Mouse (Mus musculus) cerebellum, adult 11-12 months (tissue): ENCODE results near the gene Togaram1.

Experiments used
- DNase-seq: peaks from one replicate; pipeline ENCODE4 v3.0.0; 2022

Togaram1 gene

GRCm38 (mm10) chr12:64965124-64966026 is at the start of gene Togaram1, which contains the start of gene Klhl28:
Gene Togaram1, plus strand, starts transcription at chr12:64965804.
Gene Klhl28, minus strand, starts transcription at chr12:64965534.
- DNase-seq, result peak; percentile 98

GRCm38 (mm10) chr12:64916735-64917134 is 48.9 kb upstream of the Togaram1 start:
- DNase-seq, result no peak

- DNase-seq, result peak; percentile 95
Observed at GRCm38 (mm10) chr12:64917578-64918471, 47.8 kb upstream of the Togaram1 start, which contains the start of gene Gm527. Gene Gm527, plus strand, starts transcription at chr12:64917906.

GRCm38 (mm10) chr12:64937493-64937892 is 28.1 kb upstream of the Togaram1 start:
- no peak for DNase-seq

DNA sequence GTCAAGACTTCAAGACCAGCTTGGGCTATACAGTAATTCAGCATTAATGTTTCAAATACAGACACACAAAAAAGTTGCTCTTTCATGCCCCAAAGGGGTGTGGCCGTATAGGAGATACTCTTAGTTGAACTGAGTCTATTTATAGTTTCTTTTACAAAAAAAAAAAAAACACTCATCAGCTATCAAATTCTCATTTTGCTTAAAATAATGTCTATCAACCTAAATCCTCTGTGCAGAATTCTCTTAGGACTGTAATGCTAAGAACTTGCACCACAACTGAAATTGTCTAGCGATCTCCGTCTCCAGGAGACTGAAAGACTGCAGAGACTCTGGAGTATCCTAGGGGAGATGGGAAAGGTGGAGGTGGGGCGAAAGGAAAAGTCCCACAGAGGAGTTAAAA is 1.0 kb upstream of the Togaram1 start:
- no peak for DNase-seq

DNA sequence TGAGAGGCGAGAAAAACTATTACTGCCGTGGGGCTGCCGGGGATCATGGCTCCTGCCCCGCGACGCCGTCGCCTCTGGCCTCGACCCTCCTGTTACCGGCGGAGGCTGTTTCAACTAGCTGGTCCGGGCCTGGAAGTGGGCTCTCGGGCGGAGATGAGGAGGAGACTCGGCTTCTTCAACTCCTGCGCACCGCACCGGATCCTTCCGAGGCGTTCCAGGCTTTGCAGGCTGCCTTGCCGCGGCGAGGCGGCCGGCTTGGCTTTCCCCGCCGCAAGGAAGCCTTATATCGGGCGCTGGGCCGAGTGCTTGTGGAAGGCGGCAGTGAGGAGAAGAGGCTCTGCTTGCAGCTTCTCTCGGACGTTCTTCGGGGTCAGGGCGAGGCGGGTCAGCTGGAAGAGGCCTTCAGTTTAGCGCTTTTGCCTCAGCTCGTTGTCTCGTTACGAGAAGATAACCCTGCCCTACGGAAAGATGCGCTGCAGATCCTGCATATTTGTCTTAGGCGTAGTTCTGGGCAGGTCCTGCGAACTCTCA is 562 bp downstream of the Togaram1 start:
- peak; percentile 61 for DNase-seq

- no peak for DNase-seq
Observed at GRCm38 (mm10) chr12:64966652-64967435, 1.2 kb downstream of the Togaram1 start.

DNA sequence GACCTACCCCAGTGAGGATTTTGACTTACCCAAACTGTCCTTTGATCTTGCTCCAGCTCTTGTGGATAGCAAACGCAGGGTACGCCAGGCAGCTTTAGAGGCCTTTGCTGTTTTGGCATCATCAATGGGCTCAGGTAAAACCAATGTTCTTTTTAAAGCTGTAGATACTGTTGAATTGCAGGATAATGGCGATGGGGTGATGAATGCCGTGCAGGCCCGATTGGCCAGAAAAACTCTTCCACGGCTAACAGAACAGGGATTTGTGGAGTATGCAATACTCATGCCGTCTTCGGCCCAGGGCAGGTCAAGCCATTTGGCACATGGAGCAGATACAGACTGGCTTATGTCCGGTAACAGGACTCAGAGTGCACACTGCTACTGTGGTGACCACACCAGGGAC is 1.9 kb downstream of the Togaram1 start:
- peak; percentile 16 for DNase-seq

GRCm38 (mm10) chr12:64968067-64968466 is 2.5 kb downstream of the Togaram1 start:
- no peak for DNase-seq

DNA sequence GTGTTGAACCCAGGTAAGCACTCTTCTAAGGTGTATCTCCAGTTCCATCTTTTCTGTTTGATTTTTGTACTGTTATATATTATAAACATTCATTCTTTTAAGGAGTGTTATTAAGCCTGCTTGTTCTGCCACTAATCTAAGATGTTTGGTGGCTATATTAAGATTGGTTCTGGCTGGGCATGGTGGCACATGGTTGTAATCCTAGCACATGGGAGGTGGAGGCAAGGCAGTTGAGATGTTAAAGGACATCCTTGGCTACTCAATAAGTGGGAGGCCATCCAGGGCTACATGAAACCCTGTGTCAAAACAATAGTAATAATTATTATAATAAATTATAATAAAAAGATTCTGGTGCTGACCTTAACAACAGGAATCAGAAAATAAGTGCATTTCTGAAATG is 5.8 kb downstream of the Togaram1 start:
- DNase-seq, result no peak

DNA sequence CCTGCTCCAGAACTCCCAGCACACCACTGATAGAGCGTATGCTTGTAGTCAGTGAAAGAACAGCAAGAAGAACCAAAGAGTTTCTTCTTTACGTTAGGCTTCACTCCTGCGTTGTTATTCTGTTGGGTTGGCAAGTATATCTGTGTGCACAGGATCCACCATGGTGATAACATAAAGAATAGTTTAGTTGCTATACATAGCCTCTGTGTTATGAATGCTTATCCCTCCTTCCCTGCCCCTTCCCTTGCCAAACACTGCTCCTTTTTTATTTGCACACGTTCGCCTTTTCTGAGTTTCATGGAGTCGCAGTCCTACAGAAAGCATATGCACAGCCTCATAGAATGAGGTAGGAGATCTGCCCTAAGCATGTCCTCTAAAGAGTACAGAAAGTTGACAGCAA is 6.5 kb downstream of the Togaram1 start:
- no peak for DNase-seq

- DNase-seq, result no peak
Observed at GRCm38 (mm10) chr12:64975558-64975957, 10.0 kb downstream of the Togaram1 start.

DNA sequence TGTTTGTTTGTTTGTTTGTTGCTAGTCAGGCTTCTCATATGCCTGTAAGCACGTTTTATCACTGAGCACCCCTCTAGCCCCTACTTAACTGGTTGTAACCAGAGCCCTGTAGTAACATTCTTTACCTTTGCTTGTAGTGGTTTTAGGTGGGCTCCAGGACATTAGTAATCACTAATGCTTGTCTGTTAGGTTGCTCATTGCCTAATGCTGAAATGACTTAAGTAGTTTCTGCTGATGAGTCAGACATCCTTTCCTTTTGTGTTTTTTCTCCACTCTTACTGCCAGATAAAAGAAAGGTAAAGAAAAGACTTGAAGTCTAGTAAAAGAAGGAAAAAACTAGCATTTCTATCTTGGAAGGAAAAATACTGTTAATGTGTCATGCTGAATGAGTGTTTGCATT is 10.6 kb downstream of the Togaram1 start:
- DNase-seq, result no peak

GRCm38 (mm10) chr12:64977518-64977917 is 11.9 kb downstream of the Togaram1 start:
- no peak for DNase-seq

DNA sequence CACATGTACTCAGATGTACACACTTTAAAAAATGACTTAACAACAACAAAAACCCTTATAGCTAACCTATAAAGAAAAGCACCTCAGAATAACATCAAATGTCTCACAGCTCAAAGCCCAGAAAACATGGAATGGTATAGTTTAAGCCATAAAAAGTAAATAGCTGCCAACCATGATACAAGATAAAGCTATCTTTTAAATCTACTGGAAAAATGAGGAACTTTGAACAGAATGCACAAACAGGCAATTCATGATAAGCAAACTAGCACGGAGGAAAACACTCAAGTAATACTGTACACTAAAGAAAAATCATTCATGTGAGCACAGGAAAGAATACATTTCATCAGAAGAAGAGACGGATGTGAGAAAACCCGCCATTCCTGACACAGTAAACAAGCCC is 42.1 kb downstream of the Togaram1 start:
- no peak for DNase-seq

- no peak for DNase-seq
Observed at GRCm38 (mm10) chr12:65022842-65023241, 57.2 kb downstream of the Togaram1 start.

DNA sequence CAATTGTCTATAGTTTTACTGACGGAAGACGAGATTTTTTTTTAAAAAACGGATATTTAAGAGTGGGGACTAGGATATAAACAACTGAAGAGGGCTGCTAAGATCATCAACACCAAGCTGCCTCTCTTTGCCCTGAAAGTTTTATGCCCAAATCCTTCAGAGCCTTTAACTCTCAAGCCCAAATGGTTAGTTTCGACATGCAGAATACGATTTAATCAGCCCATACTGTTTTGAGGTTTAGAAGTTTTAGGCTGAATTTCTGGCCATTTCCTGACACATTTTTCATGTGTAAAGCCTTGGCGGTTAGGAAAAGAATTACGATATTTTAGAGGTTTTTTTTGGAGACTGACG is 70.2 kb downstream of the Togaram1 start:
- no peak for DNase-seq

DNA sequence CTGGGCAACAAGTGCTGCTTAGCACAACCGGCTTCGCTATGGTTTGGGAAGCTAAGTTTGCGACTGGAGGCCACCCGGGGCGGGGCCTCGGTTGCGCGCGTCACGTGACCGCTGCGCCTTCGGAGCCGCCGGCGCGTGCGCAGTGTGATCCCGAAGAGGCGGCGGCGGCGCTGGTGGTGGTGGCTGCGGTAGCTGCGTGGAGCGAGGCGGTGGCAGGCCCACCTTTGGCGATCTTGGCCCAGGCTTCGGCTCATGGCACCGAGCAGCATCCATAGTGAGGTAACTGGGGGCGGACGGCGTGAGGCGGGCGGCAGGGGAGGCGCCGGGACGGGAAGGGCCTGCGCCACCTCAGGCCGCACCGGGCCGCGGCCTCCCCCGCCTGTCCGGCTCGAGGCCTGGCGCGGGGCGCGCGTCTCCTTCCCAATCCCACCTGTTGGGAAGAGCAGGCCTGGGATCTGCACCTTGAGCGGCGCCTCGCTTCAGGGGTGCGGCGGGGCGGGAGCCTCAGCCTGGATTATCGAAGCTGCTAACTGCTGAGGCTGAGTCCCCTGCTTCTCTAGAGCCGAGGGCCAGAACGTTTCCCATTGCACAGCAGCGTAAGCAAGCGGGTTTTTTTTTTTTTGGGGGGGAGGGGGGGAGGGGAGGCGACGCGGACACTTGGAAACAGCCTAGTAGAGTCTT is 70.7 kb downstream of the Togaram1 start, which contains the start of gene Prpf39:
Prpf39 (plus strand) TSS at position 144 of the 681 bp plus-strand sequence.
- peak; percentile 91 for DNase-seq

DNA sequence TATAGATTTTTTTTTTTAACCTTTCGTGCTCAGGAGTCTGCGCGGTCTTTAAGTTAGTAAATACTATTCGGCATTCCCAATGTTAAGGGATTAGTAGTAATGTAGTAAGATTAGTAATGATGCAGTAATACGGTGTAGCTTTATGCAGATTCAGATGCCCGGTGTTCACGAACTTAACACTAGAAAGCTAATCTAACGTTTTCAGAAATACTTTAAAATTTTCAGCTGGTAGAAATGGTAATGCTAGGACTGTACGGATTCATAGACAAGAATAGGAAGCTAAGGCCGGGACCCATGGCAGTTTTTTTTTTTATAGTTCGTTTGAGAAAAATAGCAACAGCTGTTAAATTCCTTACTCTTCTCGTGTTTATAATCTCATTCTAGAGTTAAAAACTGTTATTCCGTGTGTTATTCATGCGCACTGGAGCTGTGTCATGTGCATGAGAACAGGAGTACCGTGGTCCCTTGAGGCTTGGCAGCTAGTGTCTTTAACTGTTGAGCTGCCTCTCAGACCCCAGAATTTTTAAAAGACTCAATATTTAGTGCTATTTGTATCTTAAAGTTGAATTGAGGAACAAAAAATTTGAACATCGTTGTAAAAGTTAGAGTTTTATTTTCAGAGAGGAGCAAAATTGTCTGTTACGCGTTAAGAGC is 71.4 kb downstream of the Togaram1 start:
- no peak for DNase-seq

- no peak for DNase-seq
Observed at GRCm38 (mm10) chr12:65037546-65037937, 71.9 kb downstream of the Togaram1 start.

- no peak for DNase-seq
Observed at GRCm38 (mm10) chr12:65048799-65049198, 83.2 kb downstream of the Togaram1 start.
